Mouse (Mus musculus): Measurements from ENCODE around the gene Pla2g16. TPM values are rescaled to one million over a fixed set of nuclear protein-coding genes. Genes with fewer than 3 reads are reported as not detected.

The Pla2g16 gene
- 23.9 and 25.0 TPM in 2 replicates for polyA plus RNA-seq (2015; fragmentation: Nextera tagmentation; extraction: Ambion mirVana)

DNA sequence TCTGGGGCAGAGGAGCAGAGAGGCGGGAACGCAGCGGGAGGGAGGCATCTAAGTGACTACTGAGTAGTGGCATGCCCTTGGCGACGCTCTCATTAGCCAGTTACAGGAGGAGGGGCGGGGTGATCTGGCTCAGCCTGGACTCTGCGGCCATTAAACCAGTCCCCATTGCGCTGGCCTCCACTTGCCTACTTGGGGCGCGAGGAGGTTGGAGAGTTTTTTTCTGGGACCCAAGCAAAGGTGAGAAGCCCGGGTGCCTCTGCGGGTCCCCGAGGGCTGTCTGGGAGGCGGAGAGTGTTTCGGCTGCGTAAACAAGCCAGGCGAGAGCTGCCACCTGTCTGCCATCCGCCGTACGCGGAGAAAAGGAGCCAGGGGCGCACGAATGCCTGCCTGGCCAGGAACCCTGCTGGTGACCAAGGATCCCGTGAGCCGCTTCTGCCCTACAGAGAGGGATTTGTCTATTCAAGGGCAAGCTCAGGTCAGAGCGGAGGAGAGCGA lies at the start of gene Pla2g16:
Gene Pla2g16 (plus strand): TSS at position 132 of the 495 bp plus-strand sequence.
- Histone ChIP-seq H3K27ac (replicated peaks) (peak within 1 kb of the TSS; percentile 36; the same call in 1 of the 2 replicates), H3K4me2 (replicated peaks; ENCODE audit: low read depth) (peak within 1 kb of the TSS; percentile 74), H3K36me3 (ENCODE audit: control insufficient read depth, insufficient read depth, low read length) (no peaks in the 10 kb centered on the region), H3K4me3 (ENCODE audit: low read depth, low read length) (peak within 1 kb of the TSS; percentile 51), H3K9me3 (ENCODE audit: control insufficient read depth, low read length) (no peaks in the 10 kb centered on the region), H3K9ac (ENCODE audit: low read length) (peak within 1 kb of the TSS; percentile 63), H3K27me3 (ENCODE audit: control insufficient read depth, insufficient read depth, low read length) (no peaks in the 10 kb centered on the region), H3K4me1 (replicated peaks; ENCODE audit: control insufficient read depth, insufficient read depth) (no peaks in the 10 kb centered on the region)
- TF ChIP-seq EP300 (optimal IDR thresholded peaks at IDR 0.05) (no peak), CTCF (IDR thresholded peaks at IDR 0.05; ENCODE audit: low read depth) (peak; percentile 49)
- WGBS = 3% methylated on average over 27 of the region's 27 CpGs
- peak; percentile 93 for ATAC-seq (ENCODE audit: low FRiP score, low TSS enrichment)
- DNase-seq (ENCODE audit: low spot score) = peak; percentile 83

DNA sequence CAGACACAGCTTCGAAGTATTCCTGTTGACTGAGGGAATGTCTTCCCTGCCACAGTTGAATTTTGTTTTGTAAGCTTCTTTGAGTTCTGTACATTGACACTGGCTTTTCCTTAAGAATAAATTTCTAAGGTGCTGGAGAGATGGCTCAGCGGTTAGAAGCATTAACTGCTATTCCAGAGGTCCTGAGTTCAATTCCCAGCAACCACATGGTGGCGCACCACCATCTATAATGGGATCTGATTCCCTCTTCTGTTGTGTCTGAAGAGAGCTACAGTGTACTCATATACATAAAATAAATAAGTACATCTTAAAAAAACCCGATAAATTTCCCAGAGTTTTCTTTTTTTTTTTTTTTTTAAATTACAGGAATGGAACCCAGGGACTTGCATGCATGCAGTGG lies 49.2 kb upstream of the Pla2g16 start:
- Histone ChIP-seq H3K9ac (ENCODE audit: low read length) (no peak overlapping the region), H3K4me1 (replicated peaks; ENCODE audit: control insufficient read depth, insufficient read depth) (no peaks in the 10 kb centered on the region), H3K9me3 (ENCODE audit: control insufficient read depth, low read length) (no peaks in the 10 kb centered on the region), H3K36me3 (ENCODE audit: control insufficient read depth, insufficient read depth, low read length) (peaks cover 5% of the 10 kb centered on the region), H3K27me3 (ENCODE audit: control insufficient read depth, insufficient read depth, low read length) (no peaks in the 10 kb centered on the region), H3K4me2 (replicated peaks; ENCODE audit: low read depth) (no peak overlapping the region), H3K27ac (replicated peaks) (no peak overlapping the region), H3K4me3 (ENCODE audit: low read depth, low read length) (no peak overlapping the region)
- TF ChIP-seq EP300 (optimal IDR thresholded peaks at IDR 0.05) (no peak), CTCF (IDR thresholded peaks at IDR 0.05; ENCODE audit: low read depth) (peak; percentile 47)
- no peak for ATAC-seq (ENCODE audit: low FRiP score, low TSS enrichment)
- 83% methylated on average over 4 of the region's 4 CpGs for WGBS
- DNase-seq (ENCODE audit: low spot score) = no peak

DNA sequence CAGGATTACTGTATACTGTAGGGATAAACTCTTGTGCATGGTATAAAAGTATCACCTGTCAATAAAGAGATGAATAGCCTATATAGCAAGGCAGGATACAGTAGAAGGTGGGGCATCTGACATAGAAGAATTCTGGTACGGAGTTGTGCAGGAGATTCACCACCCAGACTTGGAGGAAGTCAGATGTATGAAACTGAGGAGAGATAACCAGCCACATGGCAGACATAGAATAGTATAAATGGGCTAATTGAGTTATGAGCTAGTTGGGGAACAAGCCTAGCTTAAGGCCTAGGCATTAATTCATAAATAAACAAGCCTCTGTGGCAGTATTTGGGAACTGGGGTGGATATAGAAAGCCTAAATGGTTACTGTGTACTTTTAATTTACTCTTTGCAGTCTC lies 40.8 kb upstream of the Pla2g16 start:
- TF ChIP-seq CTCF (IDR thresholded peaks at IDR 0.05; ENCODE audit: low read depth) = no peak
- TF ChIP-seq EP300 (optimal IDR thresholded peaks at IDR 0.05) = no peak
- ATAC-seq (ENCODE audit: low FRiP score, low TSS enrichment) = no peak
- WGBS = 74% methylated on average over 1 of the region's 1 CpGs
- no peaks in the 10 kb centered on the region for H3K9me3 ChIP-seq (ENCODE audit: control insufficient read depth, low read length)
- H3K4me3 ChIP-seq (ENCODE audit: low read depth, low read length) = no peak overlapping the region
- H3K27ac ChIP-seq (replicated peaks) = no peak overlapping the region
- H3K36me3 ChIP-seq (ENCODE audit: control insufficient read depth, insufficient read depth, low read length) = peaks cover 11% of the 10 kb centered on the region; the same call in 1 of the 2 replicates
- H3K27me3 ChIP-seq (ENCODE audit: control insufficient read depth, insufficient read depth, low read length) = no peaks in the 10 kb centered on the region
- H3K9ac ChIP-seq (ENCODE audit: low read length) = no peak overlapping the region
- H3K4me2 ChIP-seq (replicated peaks; ENCODE audit: low read depth) = no peak overlapping the region
- H3K4me1 ChIP-seq (replicated peaks; ENCODE audit: control insufficient read depth, insufficient read depth) = no peaks in the 10 kb centered on the region
- no peak for DNase-seq (ENCODE audit: low spot score)

DNA sequence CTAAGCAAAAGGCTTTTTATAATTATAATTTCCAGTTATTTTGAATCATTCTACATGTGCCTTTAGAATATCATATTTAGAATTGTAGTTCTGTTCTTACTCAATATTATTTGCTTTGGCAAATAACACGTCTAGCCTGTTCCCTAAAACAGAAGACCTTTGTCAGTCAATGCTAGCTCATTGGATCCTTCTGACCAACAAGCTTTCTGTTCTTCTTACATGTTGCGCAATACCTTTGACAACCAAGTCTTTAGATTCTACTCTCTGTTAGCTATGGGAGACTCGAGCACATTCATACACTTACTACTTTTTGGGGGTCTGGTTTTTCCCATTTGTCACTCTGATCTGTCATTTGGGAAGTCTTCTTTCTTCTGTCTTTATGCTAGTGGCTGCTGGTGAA lies 35.6 kb upstream of the Pla2g16 start:
- no peak for DNase-seq (ENCODE audit: low spot score)
- no peak for ATAC-seq (ENCODE audit: low FRiP score, low TSS enrichment)
- Histone ChIP-seq H3K27ac (replicated peaks) (no peak overlapping the region), H3K27me3 (ENCODE audit: control insufficient read depth, insufficient read depth, low read length) (no peaks in the 10 kb centered on the region), H3K9ac (ENCODE audit: low read length) (no peak overlapping the region), H3K36me3 (ENCODE audit: control insufficient read depth, insufficient read depth, low read length) (peaks cover 14% of the 10 kb centered on the region), H3K9me3 (ENCODE audit: control insufficient read depth, low read length) (no peaks in the 10 kb centered on the region), H3K4me2 (replicated peaks; ENCODE audit: low read depth) (no peak overlapping the region), H3K4me1 (replicated peaks; ENCODE audit: control insufficient read depth, insufficient read depth) (no peaks in the 10 kb centered on the region), H3K4me3 (ENCODE audit: low read depth, low read length) (no peak overlapping the region)
- no peak for TF ChIP-seq CTCF (IDR thresholded peaks at IDR 0.05; ENCODE audit: low read depth)
- WGBS = 88% methylated on average over 3 of the region's 3 CpGs

DNA sequence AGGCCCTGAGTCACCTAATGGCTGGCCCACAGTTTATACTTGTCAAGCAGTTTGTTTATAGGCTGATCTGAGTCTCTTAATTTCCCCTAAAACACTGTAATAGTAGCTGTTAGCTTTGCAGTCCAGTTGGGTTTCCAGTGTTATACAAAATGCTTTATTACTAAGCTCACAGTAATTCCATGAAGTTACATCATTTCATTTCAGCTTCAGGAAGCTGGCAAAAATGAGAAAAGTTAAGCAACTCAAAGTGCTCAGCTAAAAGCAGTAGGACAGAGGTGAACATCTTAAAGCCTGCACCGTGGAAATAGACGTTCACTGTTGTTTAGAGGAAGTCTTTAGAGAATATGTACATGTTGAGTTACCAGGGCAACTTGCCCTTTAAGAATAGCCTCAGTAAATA lies 34.4 kb upstream of the Pla2g16 start:
- H3K9ac ChIP-seq (ENCODE audit: low read length) = no peak overlapping the region
- H3K4me2 ChIP-seq (replicated peaks; ENCODE audit: low read depth) = no peak overlapping the region
- no peak overlapping the region for H3K4me3 ChIP-seq (ENCODE audit: low read depth, low read length)
- WGBS = 88% methylated on average over 2 of the region's 2 CpGs
- DNase-seq (ENCODE audit: low spot score) = no peak
- H3K27me3 ChIP-seq (ENCODE audit: control insufficient read depth, insufficient read depth, low read length) = no peaks in the 10 kb centered on the region
- peaks cover 14% of the 10 kb centered on the region for H3K36me3 ChIP-seq (ENCODE audit: control insufficient read depth, insufficient read depth, low read length)
- ATAC-seq (ENCODE audit: low FRiP score, low TSS enrichment) = no peak
- H3K27ac ChIP-seq (replicated peaks) = no peak overlapping the region
- H3K4me1 ChIP-seq (replicated peaks; ENCODE audit: control insufficient read depth, insufficient read depth) = no peaks in the 10 kb centered on the region
- no peak for TF ChIP-seq CTCF (IDR thresholded peaks at IDR 0.05; ENCODE audit: low read depth)
- H3K9me3 ChIP-seq (ENCODE audit: control insufficient read depth, low read length) = no peaks in the 10 kb centered on the region

DNA sequence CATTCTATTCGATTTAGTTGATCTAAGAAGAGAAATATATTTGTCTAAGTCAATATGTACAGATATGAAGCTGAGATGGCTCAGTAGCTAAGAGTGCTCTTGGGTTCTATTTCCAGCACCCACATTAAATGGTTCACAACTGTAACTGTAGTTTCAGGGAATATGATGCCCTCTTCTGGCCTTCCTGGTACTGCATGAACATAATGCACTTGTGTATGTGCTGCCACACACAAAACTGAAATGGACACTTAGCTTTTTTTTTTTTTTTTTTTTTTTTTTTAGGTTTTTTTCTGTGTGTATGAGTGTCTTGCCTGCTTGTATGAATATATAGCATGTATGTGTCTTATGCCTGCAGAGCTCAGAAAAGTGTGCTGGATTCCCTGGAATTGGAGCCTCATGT lies 34.0 kb upstream of the Pla2g16 start:
- Histone ChIP-seq H3K4me1 (replicated peaks; ENCODE audit: control insufficient read depth, insufficient read depth) (no peaks in the 10 kb centered on the region), H3K27ac (replicated peaks) (no peak overlapping the region), H3K9ac (ENCODE audit: low read length) (no peak overlapping the region), H3K27me3 (ENCODE audit: control insufficient read depth, insufficient read depth, low read length) (no peaks in the 10 kb centered on the region), H3K9me3 (ENCODE audit: control insufficient read depth, low read length) (no peaks in the 10 kb centered on the region), H3K4me3 (ENCODE audit: low read depth, low read length) (no peak overlapping the region), H3K4me2 (replicated peaks; ENCODE audit: low read depth) (no peak overlapping the region), H3K36me3 (ENCODE audit: control insufficient read depth, insufficient read depth, low read length) (peaks cover 14% of the 10 kb centered on the region)
- TF ChIP-seq CTCF (IDR thresholded peaks at IDR 0.05; ENCODE audit: low read depth) = peak; percentile 53
- TF ChIP-seq EP300 (optimal IDR thresholded peaks at IDR 0.05) = no peak
- DNase-seq (ENCODE audit: low spot score) = no peak
- 92% methylated on average over 1 of the region's 1 CpGs for WGBS
- ATAC-seq (ENCODE audit: low FRiP score, low TSS enrichment) = no peak
